Mouse (Mus musculus) embryonic facial prominence, embryonic 13.5 days (tissue): ENCODE results near the gene Ctsl. TPM values are rescaled to one million over a fixed set of nuclear protein-coding genes. Genes with fewer than 3 reads are reported as not detected.

Source experiments
- ATAC-seq: fragments of 200-750 bp; cut with Nextera tagmentation; 2 replicates; pipeline ENCODE4 v1.8.0; 2017; ENCODE audit warnings: low read depth; ENCODE audit not compliant: insufficient number of reproducible peaks, insufficient read depth, low FRiP score, low TSS enrichment
- H3K27ac ChIP-seq: fragments of 300-500 bp; sonication (generic); 2 replicates; pipeline ENCODE4 v1.5.1; 2015; ENCODE audit warnings: moderate library complexity, mild to moderate bottlenecking, inconsistent platforms
- H3K27me3 ChIP-seq: fragments of 300-500 bp; sonication (generic); 2 replicates; pipeline ENCODE4 v1.6.1; 2015; ENCODE audit warnings: mild to moderate bottlenecking, inconsistent platforms
- H3K36me3 ChIP-seq: fragments of 300-500 bp; sonication (generic); 2 replicates; pipeline ENCODE4 v1.6.1; 2015; ENCODE audit warnings: mild to moderate bottlenecking, inconsistent platforms
- H3K4me1 ChIP-seq: fragments of 300-500 bp; sonication (generic); 2 replicates; pipeline ENCODE4 v1.6.1; 2015; ENCODE audit warnings: inconsistent platforms
- H3K4me2 ChIP-seq: fragments of 300-500 bp; sonication (generic); 2 replicates; pipeline ENCODE4 v1.6.1; 2015; ENCODE audit warnings: moderate library complexity, mild to moderate bottlenecking, inconsistent platforms
- H3K4me3 ChIP-seq: fragments of 300-500 bp; sonication (generic); 2 replicates; pipeline ENCODE4 v1.5.1; 2015; ENCODE audit warnings: mild to moderate bottlenecking, inconsistent platforms
- H3K9ac ChIP-seq: fragments of 300-500 bp; sonication (generic); 2 replicates; pipeline ENCODE4 v1.6.1; 2015; ENCODE audit warnings: mild to moderate bottlenecking, inconsistent platforms
- H3K9me3 ChIP-seq: fragments of 300-500 bp; sonication (generic); 2 replicates; pipeline ENCODE4 v1.6.1; 2016; ENCODE audit warnings: inconsistent platforms
- WGBS: fragments of 180-500 bp; shearing (Covaris S2); methylation state at CpG from one replicate; pipeline ENCODE4 v1.1.7; 2015; ENCODE audit warnings: mixed read lengths; 5-methylcytosine and 5-hydroxymethylcytosine counted together
- polyA plus RNA-seq: library from polyadenylated mRNA; unstranded; fragments of >200 nt; fragmentation: Nextera tagmentation; extraction: Ambion mirVana; gene quantifications from 2 replicates; pipeline ENCODE4 v1.2.1, GENCODE M21; 2015

The Ctsl gene
- polyA plus RNA-seq, 1 experiment from 2014 or later = 174 TPM

GRCm38 (mm10) chr13:64312024-64312915 lies 58.4 kb downstream of the Ctsl start, which contains the start of gene Aaed1:
Gene Aaed1, minus strand, starts transcription at chr13:64312710.
- peak within 1 kb of the TSS; percentile 62 for H3K4me2 ChIP-seq
- H3K4me1 ChIP-seq = peaks cover 16% of the 10 kb centered on the region
- H3K27me3 ChIP-seq = no peaks in the 10 kb centered on the region
- H3K36me3 ChIP-seq = peaks cover 6% of the 10 kb centered on the region; the same call in 1 of the 2 replicates
- H3K27ac ChIP-seq = peak within 1 kb of the TSS; percentile 87
- no peaks in the 10 kb centered on the region for H3K9me3 ChIP-seq
- WGBS = under 1% methylated on average over 73 of the region's 74 CpGs
- peak; percentile 89 for ATAC-seq
- H3K4me3 ChIP-seq = peak within 1 kb of the TSS; percentile 74
- peak within 1 kb of the TSS; percentile 81 for H3K9ac ChIP-seq

GRCm38 (mm10) chr13:64311266-64311665 lies 59.4 kb downstream of the Ctsl start:
- Histone ChIP-seq H3K27me3 (no peaks in the 10 kb centered on the region), H3K27ac (no peak overlapping the region), H3K9me3 (no peaks in the 10 kb centered on the region), H3K4me1 (peaks cover 16% of the 10 kb centered on the region), H3K4me3 (peak overlapping the region; percentile 74), H3K36me3 (peaks cover 9% of the 10 kb centered on the region; the same call in 1 of the 2 replicates), H3K4me2 (peak overlapping the region; percentile 62), H3K9ac (no peak overlapping the region)
- no peak for ATAC-seq
- 74% methylated on average over 1 of the region's 1 CpGs for WGBS

DNA sequence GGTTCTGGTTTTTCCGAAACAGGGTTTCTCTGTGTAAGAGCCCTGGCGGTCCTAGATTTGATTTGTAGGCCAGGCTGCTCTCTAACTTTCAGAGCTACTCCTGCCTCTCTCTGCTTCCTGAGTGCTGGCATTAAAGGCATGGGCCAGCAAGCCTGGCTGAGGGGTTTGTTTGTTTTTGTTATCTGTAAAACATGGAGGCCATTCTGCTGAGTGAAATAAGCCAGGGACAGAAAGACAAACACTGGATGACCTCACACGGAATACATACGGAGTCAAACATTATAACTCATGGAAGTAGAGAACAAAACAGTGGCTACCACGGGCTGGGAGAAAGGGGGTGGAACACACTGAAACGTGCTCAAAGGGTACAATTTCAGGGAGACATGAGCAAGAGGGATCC lies 60.1 kb downstream of the Ctsl start:
- Histone ChIP-seq H3K4me3 (no peak overlapping the region), H3K9me3 (no peaks in the 10 kb centered on the region), H3K36me3 (peaks cover 9% of the 10 kb centered on the region; the same call in 1 of the 2 replicates), H3K27ac (no peak overlapping the region), H3K4me1 (peaks cover 16% of the 10 kb centered on the region), H3K27me3 (no peaks in the 10 kb centered on the region), H3K9ac (no peak overlapping the region), H3K4me2 (no peak overlapping the region)
- WGBS = 76% methylated on average over 6 of the region's 6 CpGs
- ATAC-seq = no peak

DNA sequence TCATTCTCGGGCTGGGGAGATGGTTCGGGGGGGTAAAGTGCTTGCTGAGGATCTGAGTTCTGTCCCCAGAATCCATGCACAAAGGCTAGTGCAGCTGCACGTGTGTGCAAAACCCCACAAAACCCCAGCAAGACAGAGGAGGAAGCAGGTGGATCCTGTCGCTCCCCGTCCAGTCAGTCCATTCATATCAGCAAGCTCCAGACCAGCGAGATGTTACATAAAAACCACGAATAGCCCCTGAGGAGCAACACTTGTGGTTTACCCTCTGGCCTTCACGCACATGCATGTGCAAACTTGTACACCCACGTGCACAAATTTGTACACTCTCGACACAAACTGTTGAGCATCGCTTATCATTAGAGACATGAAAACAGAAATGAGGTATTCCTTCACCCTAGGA lies 60.8 kb downstream of the Ctsl start:
- H3K27me3 ChIP-seq = no peaks in the 10 kb centered on the region
- no peaks in the 10 kb centered on the region for H3K9me3 ChIP-seq
- peaks cover 16% of the 10 kb centered on the region for H3K4me1 ChIP-seq
- peaks cover 13% of the 10 kb centered on the region; the same call in 1 of the 2 replicates for H3K36me3 ChIP-seq
- H3K4me2 ChIP-seq = no peak overlapping the region
- ATAC-seq = no peak
- 80% methylated on average over 11 of the region's 11 CpGs for WGBS
- no peak overlapping the region for H3K27ac ChIP-seq
- no peak overlapping the region for H3K4me3 ChIP-seq
- no peak overlapping the region for H3K9ac ChIP-seq

Other genes with a start within 250 kb of the Ctsl start
- gene Slc35d2, start 241.5 kb downstream of the Ctsl start, polyA plus RNA-seq = 3.4 and 5.7 TPM in 2 replicates
- 15.6 and 18.7 TPM in 2 replicates for gene Zfp367, start 217.7 kb downstream of the Ctsl start, polyA plus RNA-seq
- gene Habp4, start 209.1 kb downstream of the Ctsl start, polyA plus RNA-seq = 25.2 and 25.5 TPM in 2 replicates
- gene Cdc14b, start 95.6 kb downstream of the Ctsl start, polyA plus RNA-seq = 20.7 and 26.1 TPM in 2 replicates
- 33.9 and 36.0 TPM in 2 replicates for gene Aaed1, start 58.2 kb downstream of the Ctsl start, polyA plus RNA-seq
- 15.8 and 16.6 TPM in 2 replicates for gene Cdk20, start 61.4 kb upstream of the Ctsl start, polyA plus RNA-seq
- not detected in 2 replicates for gene Fam240b, start 126.9 kb upstream of the Ctsl start, polyA plus RNA-seq